Mouse (Mus musculus): ENCODE data around the gene Trex1. TPM values are rescaled to one million over a fixed set of nuclear protein-coding genes. Genes with fewer than 3 reads are reported as not detected.

The Trex1 gene
- polyA plus RNA-seq, 1 experiment from 2014 or later: 13.7 TPM

DNA sequence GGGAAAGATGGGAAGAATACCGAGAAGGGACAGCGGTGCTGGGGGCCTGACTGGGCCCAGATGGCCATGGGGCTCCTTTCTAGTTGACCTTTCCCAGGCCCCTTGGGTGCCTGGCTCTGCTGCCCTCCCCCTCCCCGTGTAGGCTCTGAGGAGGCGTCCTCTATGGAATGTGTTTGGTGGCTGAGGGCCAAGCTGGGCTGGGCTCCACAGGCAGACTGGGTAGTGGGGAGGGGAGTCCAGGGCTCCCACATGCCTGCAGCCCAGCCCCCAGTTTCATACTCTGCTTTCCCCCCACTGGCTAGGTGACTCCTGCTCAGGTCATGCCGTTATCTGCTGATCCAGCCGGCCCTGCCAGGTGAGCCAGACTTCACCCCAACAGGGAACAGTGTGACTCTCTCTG lies 39.4 kb upstream of the Trex1 start:
- Histone ChIP-seq H3K27ac (ENCODE audit: low read length) (peak overlapping the region; percentile 99; the same call in 1 of the 2 replicates), H3K9me3 (replicated peaks; ENCODE audit: control insufficient read depth, low read length, poor library complexity, severe bottlenecking) (no peaks in the 10 kb centered on the region), H3K4me3 (ENCODE audit: low read depth, low read length) (no peak overlapping the region), H3K36me3 (ENCODE audit: control insufficient read depth, insufficient read depth, low read length) (peaks cover 4% of the 10 kb centered on the region; the same call in 1 of the 2 replicates), H3K4me1 (ENCODE audit: control insufficient read depth, insufficient read depth, low read length) (peaks cover 43% of the 10 kb centered on the region), H3K9ac (ENCODE audit: low read depth, low read length) (0 out of 2 replicates have a peak overlapping the region, but pooled peaks have one; percentile 22), H3K27me3 (ENCODE audit: control insufficient read depth, insufficient read depth, low read depth, low read length) (no peaks in the 10 kb centered on the region), H3K4me2 (ENCODE audit: low read length) (peak overlapping the region; percentile 79)
- ATAC-seq: no peak
- 62% methylated on average over 6 of the region's 6 CpGs for WGBS

DNA sequence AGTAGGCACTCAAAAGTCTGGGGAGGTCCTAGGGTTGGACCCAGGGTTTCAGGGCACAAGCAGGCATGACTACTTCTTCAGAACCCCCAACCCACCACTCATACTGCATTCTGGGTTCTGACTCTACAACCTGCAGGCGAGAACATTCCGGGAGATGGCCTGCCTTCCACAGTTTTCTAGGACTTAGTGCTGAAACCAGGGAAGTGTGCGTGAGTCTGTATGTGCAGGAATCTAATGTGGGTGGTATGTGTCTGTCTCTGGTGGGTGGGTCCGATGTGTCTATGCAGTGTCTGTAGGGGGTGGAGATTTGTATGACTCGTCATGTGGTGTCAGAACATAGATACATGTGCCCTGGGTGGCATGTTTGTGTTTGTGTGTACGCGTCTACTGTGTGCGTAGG lies 38.8 kb upstream of the Trex1 start:
- ATAC-seq: no peak
- H3K9ac ChIP-seq (ENCODE audit: low read depth, low read length): no peak overlapping the region
- 82% methylated on average over 8 of the region's 8 CpGs for WGBS
- H3K36me3 ChIP-seq (ENCODE audit: control insufficient read depth, insufficient read depth, low read length): peaks cover 4% of the 10 kb centered on the region; the same call in 1 of the 2 replicates
- H3K27ac ChIP-seq (ENCODE audit: low read length): peak overlapping the region; percentile 99
- no peaks in the 10 kb centered on the region for H3K9me3 ChIP-seq (replicated peaks; ENCODE audit: control insufficient read depth, low read length, poor library complexity, severe bottlenecking)
- H3K27me3 ChIP-seq (ENCODE audit: control insufficient read depth, insufficient read depth, low read depth, low read length): no peaks in the 10 kb centered on the region
- peaks cover 47% of the 10 kb centered on the region for H3K4me1 ChIP-seq (ENCODE audit: control insufficient read depth, insufficient read depth, low read length)
- no peak overlapping the region for H3K4me3 ChIP-seq (ENCODE audit: low read depth, low read length)
- H3K4me2 ChIP-seq (ENCODE audit: low read length): peak overlapping the region; percentile 79

DNA sequence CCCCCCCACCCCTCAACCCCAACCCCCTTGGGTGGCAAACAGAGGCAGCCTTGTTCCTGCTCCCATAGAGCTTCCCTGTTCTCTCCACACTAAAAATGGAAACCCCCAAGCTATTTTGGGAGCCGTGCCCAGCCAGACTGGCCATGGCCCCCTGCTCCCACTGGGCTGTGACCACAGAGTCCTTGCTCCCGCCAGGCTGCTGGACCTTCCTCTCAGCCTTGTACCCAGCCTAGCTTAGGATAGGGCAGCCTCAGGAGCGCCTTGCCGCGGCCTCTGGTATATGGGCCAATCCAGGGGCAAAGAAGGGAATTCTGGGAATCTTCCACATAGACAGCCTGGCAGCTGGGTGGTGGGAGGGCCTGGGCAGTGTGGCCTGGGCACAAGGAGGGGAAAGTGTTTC lies 38.3 kb upstream of the Trex1 start:
- no peaks in the 10 kb centered on the region for H3K9me3 ChIP-seq (replicated peaks; ENCODE audit: control insufficient read depth, low read length, poor library complexity, severe bottlenecking)
- peak overlapping the region; percentile 79 for H3K4me2 ChIP-seq (ENCODE audit: low read length)
- peak; percentile 23; the same call in 1 of the 2 replicates for ATAC-seq
- no peaks in the 10 kb centered on the region for H3K27me3 ChIP-seq (ENCODE audit: control insufficient read depth, insufficient read depth, low read depth, low read length)
- 45% methylated on average over 5 of the region's 5 CpGs for WGBS
- H3K27ac ChIP-seq (ENCODE audit: low read length): peak overlapping the region; percentile 99
- H3K4me3 ChIP-seq (ENCODE audit: low read depth, low read length): peak overlapping the region; percentile 80
- H3K9ac ChIP-seq (ENCODE audit: low read depth, low read length): peak overlapping the region; percentile 88
- peaks cover 47% of the 10 kb centered on the region for H3K4me1 ChIP-seq (ENCODE audit: control insufficient read depth, insufficient read depth, low read length)
- peaks cover 4% of the 10 kb centered on the region; the same call in 1 of the 2 replicates for H3K36me3 ChIP-seq (ENCODE audit: control insufficient read depth, insufficient read depth, low read length)

DNA sequence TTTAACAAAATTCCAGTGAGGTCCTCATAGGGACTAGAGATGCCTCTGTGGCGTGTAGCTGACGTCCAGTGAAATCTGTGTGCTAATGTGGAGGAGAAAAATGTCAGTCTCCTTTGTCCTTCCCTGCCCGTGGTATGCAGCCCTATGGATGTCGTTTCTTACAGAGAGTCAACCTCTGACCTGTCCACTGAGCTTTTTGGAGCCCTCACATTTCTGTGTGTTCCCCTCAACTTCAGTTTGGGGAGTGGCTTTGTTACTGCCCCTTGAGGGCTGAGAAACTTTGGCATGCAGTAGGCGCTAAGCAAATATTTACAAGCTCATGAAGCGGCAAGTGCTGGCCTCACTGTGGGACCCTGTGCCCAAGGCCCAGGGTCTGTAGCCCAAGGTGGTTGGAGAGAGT lies 37.8 kb upstream of the Trex1 start:
- 6% methylated on average over 6 of the region's 6 CpGs for WGBS
- H3K4me1 ChIP-seq (ENCODE audit: control insufficient read depth, insufficient read depth, low read length): peaks cover 47% of the 10 kb centered on the region

DNA sequence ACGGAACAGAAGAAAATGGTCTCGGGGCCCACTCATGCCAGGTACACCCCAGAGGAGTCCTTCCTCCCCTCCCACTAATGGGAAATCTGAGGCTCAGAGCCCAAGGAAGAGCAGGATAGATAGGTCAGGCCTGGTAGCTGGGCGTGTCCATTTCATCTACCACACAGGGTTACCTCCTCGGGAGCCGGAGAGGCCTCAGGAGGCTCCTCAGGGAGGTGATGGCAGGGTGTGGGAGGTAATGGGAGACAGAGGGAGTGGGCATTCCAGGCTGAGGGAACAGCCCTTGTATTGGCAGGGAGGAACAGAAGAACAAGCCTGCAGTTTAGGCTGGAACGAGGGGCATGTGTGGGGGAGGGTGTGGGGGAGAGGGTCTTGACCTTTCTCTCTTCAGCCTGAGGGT lies 37.3 kb upstream of the Trex1 start:
- Histone ChIP-seq H3K4me1 (ENCODE audit: control insufficient read depth, insufficient read depth, low read length) (peaks cover 47% of the 10 kb centered on the region), H3K9me3 (replicated peaks; ENCODE audit: control insufficient read depth, low read length, poor library complexity, severe bottlenecking) (no peaks in the 10 kb centered on the region), H3K4me2 (ENCODE audit: low read length) (peak overlapping the region; percentile 79), H3K9ac (ENCODE audit: low read depth, low read length) (peak overlapping the region; percentile 88), H3K4me3 (ENCODE audit: low read depth, low read length) (peak overlapping the region; percentile 80), H3K27me3 (ENCODE audit: control insufficient read depth, insufficient read depth, low read depth, low read length) (no peaks in the 10 kb centered on the region), H3K36me3 (ENCODE audit: control insufficient read depth, insufficient read depth, low read length) (peaks cover 7% of the 10 kb centered on the region), H3K27ac (ENCODE audit: low read length) (peak overlapping the region; percentile 99)
- no peak for ATAC-seq
- WGBS: 7% methylated on average over 6 of the region's 6 CpGs

More for the DNA sequence above, 37.8 kb upstream of the Trex1 start:
- peak overlapping the region; percentile 99 for H3K27ac ChIP-seq (ENCODE audit: low read length)
- H3K27me3 ChIP-seq (ENCODE audit: control insufficient read depth, insufficient read depth, low read depth, low read length): no peaks in the 10 kb centered on the region
- H3K4me3 ChIP-seq (ENCODE audit: low read depth, low read length): peak overlapping the region; percentile 80
- H3K36me3 ChIP-seq (ENCODE audit: control insufficient read depth, insufficient read depth, low read length): peaks cover 4% of the 10 kb centered on the region; the same call in 1 of the 2 replicates
- no peaks in the 10 kb centered on the region for H3K9me3 ChIP-seq (replicated peaks; ENCODE audit: control insufficient read depth, low read length, poor library complexity, severe bottlenecking)
- H3K4me2 ChIP-seq (ENCODE audit: low read length): peak overlapping the region; percentile 79
- no peak for ATAC-seq
- H3K9ac ChIP-seq (ENCODE audit: low read depth, low read length): peak overlapping the region; percentile 88

DNA sequence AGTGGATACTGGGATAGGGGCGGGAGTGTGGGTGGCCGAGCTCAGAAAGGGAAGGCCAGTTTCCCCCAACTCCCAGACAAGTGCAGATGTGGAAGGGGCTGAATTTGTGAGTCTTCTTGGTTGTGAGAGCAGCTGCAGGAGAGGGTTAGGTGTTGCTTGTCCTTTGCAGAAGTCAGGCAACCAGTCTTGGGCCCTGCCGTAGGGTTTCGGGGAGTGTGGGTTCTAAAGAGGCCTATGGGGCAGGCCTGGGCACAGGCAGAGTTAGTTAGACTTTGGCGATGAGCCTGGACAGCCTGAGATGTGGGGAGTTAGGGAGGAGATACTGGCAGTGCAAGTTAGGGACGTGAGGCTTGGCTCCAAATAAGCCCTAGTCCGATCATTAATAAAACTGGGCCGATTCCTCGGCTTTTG lies 36.7 kb upstream of the Trex1 start:
- Histone ChIP-seq H3K9ac (ENCODE audit: low read depth, low read length) (peak overlapping the region; percentile 88), H3K27me3 (ENCODE audit: control insufficient read depth, insufficient read depth, low read depth, low read length) (no peaks in the 10 kb centered on the region), H3K9me3 (replicated peaks; ENCODE audit: control insufficient read depth, low read length, poor library complexity, severe bottlenecking) (no peaks in the 10 kb centered on the region), H3K27ac (ENCODE audit: low read length) (peak overlapping the region; percentile 99), H3K4me1 (ENCODE audit: control insufficient read depth, insufficient read depth, low read length) (peaks cover 47% of the 10 kb centered on the region), H3K4me2 (ENCODE audit: low read length) (peak overlapping the region; percentile 79), H3K4me3 (ENCODE audit: low read depth, low read length) (peak overlapping the region; percentile 80), H3K36me3 (ENCODE audit: control insufficient read depth, insufficient read depth, low read length) (peaks cover 12% of the 10 kb centered on the region)
- WGBS: 2% methylated on average over 9 of the region's 9 CpGs
- ATAC-seq: no peak

DNA sequence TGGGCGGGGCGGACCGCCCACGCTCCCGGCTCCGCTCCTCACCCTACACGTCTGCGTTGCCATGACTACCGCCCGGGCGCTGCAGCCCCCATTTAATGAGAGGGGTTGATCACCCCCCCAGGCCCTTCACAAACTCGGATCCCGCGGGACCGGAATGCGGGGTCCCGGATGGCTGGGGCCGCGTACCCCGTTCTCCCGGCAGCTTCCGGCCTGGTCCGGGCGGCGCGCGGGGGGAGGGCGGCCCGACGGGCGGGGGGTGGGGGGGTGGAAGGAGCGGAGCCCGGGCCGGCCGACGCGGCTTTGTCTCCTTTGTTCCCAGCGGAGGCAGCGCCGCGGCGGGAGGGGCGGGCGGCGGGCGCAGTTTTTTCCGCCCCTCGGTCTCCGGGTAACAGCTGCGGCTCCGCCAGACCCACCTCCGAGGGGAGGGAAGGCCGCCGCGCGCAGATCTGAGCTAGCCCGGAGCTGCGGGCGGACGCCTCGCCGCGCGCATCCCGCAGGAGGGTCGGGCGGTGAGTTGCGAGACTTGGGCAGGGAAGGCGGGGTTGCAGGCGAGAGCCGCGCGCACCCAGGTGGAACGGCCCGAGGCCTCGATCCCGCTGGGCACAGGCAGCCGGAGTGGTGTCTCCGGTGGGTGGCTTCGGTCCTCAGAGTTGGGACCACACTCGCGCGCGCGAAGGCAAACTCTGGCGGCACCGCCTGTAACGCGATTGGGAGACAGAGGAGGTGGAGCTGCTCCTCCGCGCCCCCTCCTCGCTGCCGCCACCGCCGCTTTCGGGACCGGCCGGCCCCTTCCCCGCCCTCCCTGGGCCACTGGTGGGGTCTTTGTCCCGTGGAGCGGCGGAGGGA lies 35.8 kb upstream of the Trex1 start, which contains the start of gene Plxnb1:
Gene Plxnb1, plus strand, starts transcription at position 253 of the 846 bp plus-strand sequence.
- Histone ChIP-seq H3K9me3 (replicated peaks; ENCODE audit: control insufficient read depth, low read length, poor library complexity, severe bottlenecking) (no peaks in the 10 kb centered on the region), H3K9ac (ENCODE audit: low read depth, low read length) (peak within 1 kb of the TSS; percentile 88), H3K4me2 (ENCODE audit: low read length) (peak within 1 kb of the TSS; percentile 79), H3K4me3 (ENCODE audit: low read depth, low read length) (peak within 1 kb of the TSS; percentile 80), H3K4me1 (ENCODE audit: control insufficient read depth, insufficient read depth, low read length) (peaks cover 47% of the 10 kb centered on the region), H3K27ac (ENCODE audit: low read length) (peak within 1 kb of the TSS; percentile 99), H3K36me3 (ENCODE audit: control insufficient read depth, insufficient read depth, low read length) (peaks cover 11% of the 10 kb centered on the region), H3K27me3 (ENCODE audit: control insufficient read depth, insufficient read depth, low read depth, low read length) (no peaks in the 10 kb centered on the region)
- WGBS: under 1% methylated on average over 91 of the region's 102 CpGs
- ATAC-seq: peak; percentile 59

DNA sequence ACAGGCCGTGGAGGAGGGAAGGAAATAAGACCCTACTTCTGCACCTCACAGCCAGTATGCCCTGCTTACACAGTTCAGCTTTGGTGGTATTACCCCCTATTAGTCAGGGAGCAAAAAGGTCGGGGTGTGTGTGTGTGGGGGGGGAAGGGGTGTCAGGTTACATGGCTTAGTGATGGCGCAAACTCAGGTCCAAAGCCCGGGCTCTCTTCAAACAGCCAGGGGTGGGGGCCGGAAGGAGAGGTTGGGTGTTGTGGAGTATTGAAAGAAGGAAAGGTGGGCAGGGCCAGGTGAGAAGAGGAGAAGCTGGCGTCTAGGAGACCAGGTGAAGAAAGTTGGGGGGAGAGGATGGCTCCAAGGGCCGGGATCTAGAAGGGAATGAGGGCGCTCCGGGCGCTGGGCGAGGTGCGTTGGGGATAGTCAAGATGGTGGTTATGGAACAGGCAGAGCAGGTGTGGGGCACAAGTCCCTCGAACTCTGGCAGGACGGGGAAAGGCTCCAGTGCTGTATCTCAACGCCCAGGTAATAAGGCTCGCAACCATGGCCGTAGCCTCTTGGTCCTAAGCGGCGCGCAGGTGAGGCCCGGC lies 35.1 kb upstream of the Trex1 start:
- Histone ChIP-seq H3K9ac (ENCODE audit: low read depth, low read length) (peak overlapping the region; percentile 88), H3K27me3 (ENCODE audit: control insufficient read depth, insufficient read depth, low read depth, low read length) (no peaks in the 10 kb centered on the region), H3K36me3 (ENCODE audit: control insufficient read depth, insufficient read depth, low read length) (peaks cover 11% of the 10 kb centered on the region), H3K4me3 (ENCODE audit: low read depth, low read length) (peak overlapping the region; percentile 80), H3K27ac (ENCODE audit: low read length) (peak overlapping the region; percentile 99), H3K4me2 (ENCODE audit: low read length) (peak overlapping the region; percentile 79), H3K4me1 (ENCODE audit: control insufficient read depth, insufficient read depth, low read length) (peaks cover 47% of the 10 kb centered on the region), H3K9me3 (replicated peaks; ENCODE audit: control insufficient read depth, low read length, poor library complexity, severe bottlenecking) (no peaks in the 10 kb centered on the region)
- 2% methylated on average over 21 of the region's 21 CpGs for WGBS
- ATAC-seq: no peak

Data from midbrain, embryonic 16.5 days (tissue).